ENCODE assay signal across 8 mouse cellular contexts in genomic region chr16:30020124-30020523, GRCm38 (mm10). TPM values are rescaled to one million over a fixed set of nuclear protein-coding genes. Genes with fewer than 3 reads are reported as not detected.
A peak's percentile ranks its signal among the peaks of the same experiment; 100 is the strongest.
DNase-seq lines count a peak whose midpoint lies in the region; ATAC-seq lines count a peak whose summit lies in the region.

No protein-coding gene starts in this region.

- no peak overlapping the region for H3K4me3 ChIP-seq in forebrain, embryonic 12.5 days (replicated peaks)
- H3K4me3 ChIP-seq in forebrain, embryonic 15.5 days, result no peak overlapping the region
- no peak overlapping the region for H3K4me3 ChIP-seq in embryonic facial prominence, embryonic 12.5 days
- H3K4me3 ChIP-seq in hindbrain, embryonic 11.5 days (ENCODE audit: low read depth, low read length), result no peak overlapping the region

- 15% methylated on average over 13 of the region's 13 CpGs for WGBS in forebrain, embryonic 12.5 days
- WGBS in forebrain, embryonic 15.5 days, result 10% methylated on average over 13 of the region's 13 CpGs
- 9% methylated on average over 13 of the region's 13 CpGs for WGBS in embryonic facial prominence, embryonic 12.5 days
- 15% methylated on average over 13 of the region's 13 CpGs for WGBS in hindbrain, embryonic 11.5 days

- no peaks in the 10 kb centered on the region for H3K36me3 ChIP-seq in forebrain, embryonic 12.5 days (replicated peaks)
- H3K36me3 ChIP-seq in forebrain, embryonic 15.5 days, result no peaks in the 10 kb centered on the region
- H3K36me3 ChIP-seq in embryonic facial prominence, embryonic 12.5 days, result no peaks in the 10 kb centered on the region
- no peaks in the 10 kb centered on the region for H3K36me3 ChIP-seq in hindbrain, embryonic 11.5 days (ENCODE audit: control insufficient read depth, insufficient read depth, low read length)

- H3K4me2 ChIP-seq in forebrain, embryonic 12.5 days, result peak overlapping the region; percentile 31
- no peak overlapping the region for H3K4me2 ChIP-seq in forebrain, embryonic 15.5 days (replicated peaks)
- peak overlapping the region; percentile 39 for H3K4me2 ChIP-seq in embryonic facial prominence, embryonic 12.5 days (replicated peaks)
- 0 out of 2 replicates have a peak overlapping the region, but pooled peaks have one; percentile 23 for H3K4me2 ChIP-seq in hindbrain, embryonic 11.5 days (replicated peaks; ENCODE audit: low read depth, low read length)

- no peaks in the 10 kb centered on the region for H3K9me3 ChIP-seq in forebrain, embryonic 12.5 days
- no peaks in the 10 kb centered on the region for H3K9me3 ChIP-seq in forebrain, embryonic 15.5 days
- H3K9me3 ChIP-seq in embryonic facial prominence, embryonic 12.5 days, result no peaks in the 10 kb centered on the region
- no peaks in the 10 kb centered on the region for H3K9me3 ChIP-seq in hindbrain, embryonic 11.5 days (ENCODE audit: control insufficient read depth, low read length)

- H3K4me1 ChIP-seq in forebrain, embryonic 12.5 days, result peaks cover 50% of the 10 kb centered on the region
- H3K4me1 ChIP-seq in forebrain, embryonic 15.5 days, result peaks cover 29% of the 10 kb centered on the region
- H3K4me1 ChIP-seq in embryonic facial prominence, embryonic 12.5 days, result peaks cover 61% of the 10 kb centered on the region
- H3K4me1 ChIP-seq in hindbrain, embryonic 11.5 days (replicated peaks; ENCODE audit: control insufficient read depth, insufficient read depth, low read length), result peaks cover 8% of the 10 kb centered on the region

- H3K27me3 ChIP-seq in forebrain, embryonic 12.5 days, result peaks cover 64% of the 10 kb centered on the region
- H3K27me3 ChIP-seq in forebrain, embryonic 15.5 days, result peaks cover 25% of the 10 kb centered on the region; the same call in 1 of the 2 replicates
- H3K27me3 ChIP-seq in embryonic facial prominence, embryonic 12.5 days, result peaks cover 4% of the 10 kb centered on the region; the same call in 1 of the 2 replicates
- H3K27me3 ChIP-seq in hindbrain, embryonic 11.5 days (ENCODE audit: control insufficient read depth, insufficient read depth, low read length), result peaks cover 16% of the 10 kb centered on the region

- peak; percentile 39; the same call in 1 of the 2 replicates for ATAC-seq in forebrain, embryonic 12.5 days (ENCODE audit: low FRiP score)
- no peak for ATAC-seq in forebrain, embryonic 15.5 days (replicated peaks)
- ATAC-seq in embryonic facial prominence, embryonic 12.5 days (ENCODE audit: insufficient number of reproducible peaks, insufficient read depth, low FRiP score, low TSS enrichment), result peak; percentile 48; the same call in 1 of the 2 replicates
- ATAC-seq in hindbrain, embryonic 11.5 days (ENCODE audit: low FRiP score), result 0 out of 2 replicates have a peak, but pooled peaks have one; percentile 17

- no peak overlapping the region for H3K27ac ChIP-seq in forebrain, embryonic 12.5 days
- no peak overlapping the region for H3K27ac ChIP-seq in forebrain, embryonic 15.5 days (replicated peaks)
- H3K27ac ChIP-seq in embryonic facial prominence, embryonic 12.5 days, result peak overlapping the region; percentile 66
- H3K27ac ChIP-seq in hindbrain, embryonic 11.5 days (ENCODE audit: low read depth, low read length), result no peak overlapping the region

- DNase-seq in hindbrain, embryonic 11.5 days (ENCODE audit: low spot score), result peak; percentile 34
- DNase-seq in neural tube, embryonic 10.5 days (ENCODE audit: extremely low spot score, low spot score), result peak; percentile 55
- DNase-seq in ovary, postnatal 10 days (ENCODE audit: low spot score), result no peak
- no peak for DNase-seq in adrenal gland, adult (ENCODE audit: inconsistent age in 2 of 2, low spot score in 1 of 2)
- DNase-seq in spleen, postnatal 36 days (ENCODE audit: low spot score in 2 of 2), result no peak

- H3K9ac ChIP-seq in forebrain, embryonic 12.5 days, result peak overlapping the region; percentile 30; the same call in 1 of the 2 replicates
- H3K9ac ChIP-seq in forebrain, embryonic 15.5 days (replicated peaks), result no peak overlapping the region
- no peak overlapping the region for H3K9ac ChIP-seq in embryonic facial prominence, embryonic 12.5 days
- no peak overlapping the region for H3K9ac ChIP-seq in hindbrain, embryonic 11.5 days (ENCODE audit: low read depth, low read length)

RNA-seq across cellular contexts. Expression of gene Hes1, which starts 44.1 kb away (rescaled TPM):
- 60.2 and 62.6 TPM in 2 replicates for polyA plus RNA-seq in forebrain, embryonic 12.5 days (2016; fragmentation: Nextera tagmentation; extraction: Ambion mirVana)
- 16.4 and 18.8 TPM in 2 replicates for polyA plus RNA-seq in forebrain, embryonic 15.5 days (2015; fragmentation: Nextera tagmentation; extraction: Ambion mirVana)
- polyA plus RNA-seq in embryonic facial prominence, embryonic 12.5 days (2016; fragmentation: Nextera tagmentation; extraction: Ambion mirVana), result 64.0 and 65.2 TPM in 2 replicates
- 28.8 and 32.9 TPM in 2 replicates for polyA plus RNA-seq in hindbrain, embryonic 11.5 days (2014; fragmentation: Nextera tagmentation; extraction: Ambion mirVana)

Comparison
In these comparisons a context has a peak if more than half of its experiments do, and no peak if none do; other contexts are left out.
1. DNase-seq: peak in hindbrain, embryonic 11.5 days (single experiment) and neural tube, embryonic 10.5 days (single experiment); none in ovary, postnatal 10 days (single experiment), adrenal gland, adult (0 of 2) and spleen, postnatal 36 days (0 of 2).